Mouse (Mus musculus): ENCODE data around the gene Mpc2.

The Mpc2 gene

DNA sequence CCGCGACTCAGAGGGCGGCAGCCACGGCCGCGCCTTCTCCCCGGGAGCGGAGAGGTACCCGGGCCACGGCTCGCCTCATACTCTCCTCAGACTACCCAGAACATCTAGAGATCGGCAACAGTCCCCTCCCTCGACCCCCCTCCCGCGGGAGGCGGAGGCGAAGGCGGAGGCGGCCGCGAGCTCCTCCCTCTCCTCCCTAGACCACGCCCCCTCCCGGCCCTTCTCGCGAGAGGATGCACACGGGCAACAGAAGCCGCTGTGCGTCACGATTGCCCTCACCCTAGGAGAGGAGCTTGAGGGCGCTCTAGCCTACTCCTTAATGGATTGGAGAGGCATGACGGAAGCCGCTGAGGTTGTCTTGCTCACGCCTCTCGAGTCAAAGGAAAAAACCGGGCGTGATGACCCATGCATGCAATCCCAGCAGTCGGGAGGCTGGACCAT, at the start of gene Mpc2, which contains the start of gene Dcaf6:
Mpc2 (plus strand) TSS at position 278 of the 441 bp plus-strand sequence.
Dcaf6 (minus strand) TSS at position 116 of the 441 bp plus-strand sequence.
- DNase-seq: peak; percentile 99 to 100

DNA sequence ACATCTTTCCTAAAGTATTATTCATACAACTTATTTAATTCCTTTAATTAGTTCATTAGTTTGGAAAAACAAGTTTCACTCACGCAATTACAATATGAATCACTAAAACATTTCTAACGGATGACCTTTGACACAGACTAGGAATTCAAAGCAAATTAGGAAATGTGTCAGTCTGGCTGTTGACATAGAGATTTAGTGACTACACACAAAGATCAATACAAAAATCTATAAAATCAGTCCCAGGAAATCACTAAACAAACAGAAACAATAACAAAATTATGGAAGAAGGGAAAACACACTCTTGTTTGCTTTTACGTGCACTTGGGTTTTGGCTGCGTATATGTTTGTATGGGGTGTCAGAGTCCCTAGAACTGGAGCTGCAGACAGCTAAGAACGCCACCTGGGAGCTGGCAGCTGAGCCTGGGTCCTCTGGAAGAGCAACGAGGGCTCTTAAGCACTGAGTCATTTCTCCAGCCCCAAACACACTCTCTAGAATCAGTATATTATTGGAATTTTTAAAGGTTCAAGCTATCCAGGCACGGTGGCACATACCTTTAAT, 39.0 kb upstream of the Mpc2 start:
- no peak for DNase-seq

DNA sequence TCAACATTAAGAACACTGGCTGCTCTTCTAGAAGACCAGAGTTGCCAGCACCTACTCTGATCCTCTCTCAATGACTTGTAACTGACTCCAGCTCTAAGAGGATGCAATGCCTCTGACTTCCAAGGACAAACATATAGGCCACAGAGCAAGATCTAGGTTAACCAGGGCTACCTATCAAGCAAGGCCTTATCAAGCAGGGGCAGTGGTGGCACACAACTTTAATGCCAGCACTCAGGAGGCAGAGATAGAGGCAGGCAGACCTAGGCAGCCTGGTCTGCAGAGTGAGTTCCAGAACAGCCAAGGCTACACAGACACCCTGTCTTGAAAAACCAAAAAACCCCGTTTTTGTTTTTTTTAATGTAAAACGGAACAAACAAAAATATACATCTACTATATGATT, 34.2 kb upstream of the Mpc2 start:
- no peak for DNase-seq

DNA sequence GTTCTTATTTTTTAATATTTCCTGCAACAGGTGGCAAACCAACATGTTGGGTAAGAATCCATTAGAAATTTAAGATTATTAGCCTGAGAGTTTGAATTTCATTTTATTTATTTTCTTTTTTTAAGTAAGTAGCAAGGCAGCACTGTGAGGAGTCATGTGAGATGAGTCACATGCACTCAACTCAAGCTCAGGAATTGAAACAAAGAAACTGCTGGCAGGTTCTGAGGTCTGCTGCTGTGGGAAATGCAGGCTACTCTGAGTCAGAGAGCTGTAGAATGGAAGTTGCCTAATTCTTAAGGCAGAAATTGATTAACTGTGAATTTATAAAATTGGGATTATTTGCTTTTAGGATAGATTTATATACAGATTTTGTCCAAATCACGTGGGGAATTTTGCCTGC, 27.6 kb upstream of the Mpc2 start:
- no peak for DNase-seq

DNA sequence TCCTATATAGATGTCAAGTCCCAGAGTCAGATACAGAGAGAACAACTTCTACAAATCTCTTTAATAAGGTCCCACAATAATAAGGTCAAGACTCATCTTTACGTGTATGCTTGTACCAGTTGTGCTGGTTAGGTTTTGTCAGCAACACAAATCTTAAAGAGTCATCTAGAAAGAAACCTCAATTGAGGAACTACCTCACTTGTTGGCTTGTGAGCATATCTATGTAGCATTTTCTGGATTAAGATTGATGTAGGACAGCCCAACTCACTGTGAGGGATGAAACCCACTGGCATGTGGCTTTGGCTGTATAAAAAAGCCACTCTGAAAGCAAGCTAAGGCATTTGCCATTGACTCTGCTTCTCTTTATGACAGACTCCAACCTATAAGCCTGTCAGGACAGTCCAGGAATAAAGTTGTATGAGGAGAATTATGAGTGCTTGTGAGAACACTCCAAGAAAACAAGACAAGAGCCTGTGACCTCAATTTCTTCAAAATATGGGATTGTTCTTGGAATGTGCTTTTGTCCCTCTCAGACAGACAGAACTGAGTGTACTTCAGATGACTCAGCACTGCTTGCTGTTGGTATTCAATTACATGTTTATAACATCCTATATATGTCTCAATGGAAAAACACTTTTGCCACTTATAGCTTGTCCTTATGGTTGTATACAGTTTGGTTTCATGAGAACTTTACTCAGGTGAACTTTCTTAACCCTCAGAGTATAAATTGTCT, 22.0 kb upstream of the Mpc2 start:
- no peak for DNase-seq

DNA sequence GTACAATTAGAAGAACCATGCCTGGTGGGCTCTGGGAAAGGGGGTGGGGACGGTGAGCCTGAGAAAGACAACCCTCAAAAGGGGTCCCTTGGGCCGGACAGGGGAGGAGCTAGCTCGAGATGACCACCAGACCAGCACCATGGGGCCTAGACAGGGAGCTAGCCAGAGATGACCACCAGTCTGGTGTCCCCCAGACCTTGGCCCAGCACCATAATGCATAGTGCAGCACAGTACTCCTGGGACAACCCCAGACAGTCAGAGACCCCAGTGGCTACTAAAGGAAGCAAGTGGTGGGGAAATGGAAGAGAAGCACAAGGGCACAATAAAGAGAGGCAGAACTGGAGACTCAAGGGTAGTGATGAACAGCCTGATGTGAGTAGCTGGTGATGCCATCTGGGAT, 19.6 kb upstream of the Mpc2 start:
- no peak for DNase-seq

DNA sequence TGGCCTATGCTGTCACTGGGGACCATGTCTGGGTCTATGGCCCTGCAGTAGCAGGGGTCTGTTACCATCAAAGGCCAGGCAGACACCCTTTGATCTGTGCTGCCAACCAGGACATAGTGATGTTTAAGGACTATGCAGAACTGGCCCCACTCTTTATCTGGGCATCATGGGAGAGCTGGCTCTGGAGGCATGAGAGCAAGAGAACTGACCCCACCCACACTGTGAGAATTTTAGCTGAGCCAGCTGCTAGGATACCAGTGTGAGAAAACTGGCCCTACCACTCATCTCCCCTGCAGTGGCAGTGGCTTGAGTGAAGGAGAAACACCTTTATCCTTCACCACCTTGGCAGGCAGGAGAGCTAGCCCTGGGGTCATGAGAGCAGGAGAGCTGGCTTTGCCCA, 19.2 kb upstream of the Mpc2 start:
- no peak for DNase-seq

DNA sequence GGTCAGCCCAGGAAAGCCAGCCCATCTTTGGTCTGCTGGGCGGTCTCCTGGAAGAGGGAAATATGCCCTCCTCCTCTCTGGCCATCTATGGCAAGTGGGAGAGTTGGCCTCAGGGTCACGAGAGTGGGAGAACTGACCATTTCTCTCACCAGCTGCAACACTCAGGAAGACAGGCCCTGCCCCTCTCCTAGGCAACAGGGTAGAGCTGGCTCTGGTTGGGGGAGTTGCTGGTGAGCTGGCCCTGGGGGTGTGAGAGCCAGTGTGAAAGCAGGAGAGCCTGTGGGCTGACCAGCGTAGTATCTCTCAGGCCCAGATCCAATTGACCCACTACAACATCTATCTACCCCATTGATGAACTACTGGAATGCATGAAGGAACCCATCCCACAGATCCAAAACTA, 18.7 kb upstream of the Mpc2 start:
- DNase-seq: no peak

DNA sequence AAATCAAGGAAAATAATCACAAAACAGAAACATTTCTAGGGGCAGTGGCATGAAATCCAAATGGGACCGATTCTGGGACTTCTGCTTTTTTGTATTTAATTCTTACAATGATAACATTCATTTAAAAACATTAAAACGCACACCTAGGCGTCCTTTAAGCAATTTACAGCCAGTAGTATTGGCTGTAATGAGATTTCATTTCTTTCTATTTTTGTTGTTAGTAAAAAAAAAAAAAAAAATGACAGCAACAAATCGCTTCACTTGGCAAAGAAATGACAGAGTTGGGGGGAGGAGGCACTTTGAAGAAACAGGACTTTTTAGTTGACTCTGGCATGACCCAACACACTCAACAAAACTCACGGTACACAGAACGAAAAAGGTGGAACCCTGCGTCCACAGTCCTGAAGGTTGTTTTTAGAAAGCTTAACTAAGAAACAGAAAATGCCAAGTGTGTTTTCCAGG, 1.4 kb upstream of the Mpc2 start:
- no peak for DNase-seq

DNA sequence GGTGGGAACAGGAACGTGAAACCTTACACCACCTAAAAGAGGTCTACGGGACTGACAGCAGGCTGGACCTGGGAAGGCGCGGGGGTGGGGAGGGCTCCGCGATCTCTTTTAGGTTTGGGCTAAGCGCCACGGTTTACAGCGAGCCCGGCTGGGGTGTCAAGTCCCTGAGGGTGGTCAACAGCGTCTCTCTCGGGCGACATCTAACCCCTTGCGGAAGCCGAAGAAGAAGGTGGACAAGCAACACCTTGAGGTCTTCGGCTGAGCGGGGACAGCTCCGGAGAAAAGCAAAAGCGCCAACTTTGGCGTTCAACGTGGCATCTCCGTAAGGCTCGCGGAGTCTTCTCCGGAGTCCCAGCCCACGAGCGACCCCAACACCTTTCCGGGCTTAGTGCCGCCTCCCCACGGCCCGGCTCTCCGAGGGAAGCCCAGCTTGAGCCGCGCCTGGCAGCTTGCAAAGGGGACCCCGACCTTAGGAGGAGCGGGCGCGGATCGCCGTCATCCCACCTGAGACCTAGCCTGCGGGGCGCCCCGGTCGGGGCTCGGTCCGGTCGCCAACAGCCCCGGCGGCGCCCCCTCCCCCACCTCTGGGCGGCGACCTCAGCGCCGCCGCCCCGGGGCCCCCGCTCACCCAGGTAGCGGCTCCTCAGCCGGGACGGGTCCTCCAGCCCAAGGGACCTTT, 795 bp upstream of the Mpc2 start:
- peak; percentile 62 to 65 for DNase-seq

DNA sequence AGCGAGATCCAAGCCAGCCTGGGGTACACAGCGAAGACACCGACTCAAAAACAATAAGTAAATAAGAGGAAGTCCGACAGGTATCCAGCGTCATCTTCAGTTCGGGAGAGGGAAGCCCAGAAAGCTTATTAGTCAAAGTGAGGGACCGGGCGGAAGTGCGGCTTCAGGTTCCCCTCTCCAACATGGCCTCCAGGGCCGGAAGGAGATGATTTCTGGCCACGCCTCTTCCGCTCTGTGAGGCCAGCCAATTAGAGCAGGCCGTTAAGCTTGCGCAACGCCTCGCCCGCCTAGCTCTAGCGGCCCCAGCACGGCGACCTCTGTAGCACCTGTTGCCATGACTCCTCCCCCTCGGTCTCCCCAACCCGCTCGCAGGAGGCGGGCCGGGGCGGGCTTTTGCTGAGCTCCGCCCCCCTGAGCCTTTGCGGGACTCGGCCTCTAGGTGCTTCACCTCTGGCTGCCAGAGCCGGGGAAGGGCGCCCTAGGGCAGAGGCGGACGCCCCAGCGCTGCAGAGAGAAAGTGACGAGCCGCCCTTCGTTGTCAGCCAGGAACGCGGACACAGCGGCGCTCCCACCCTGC, 452 bp downstream of the Mpc2 start:
- peak; percentile 98 to 99 for DNase-seq

DNA sequence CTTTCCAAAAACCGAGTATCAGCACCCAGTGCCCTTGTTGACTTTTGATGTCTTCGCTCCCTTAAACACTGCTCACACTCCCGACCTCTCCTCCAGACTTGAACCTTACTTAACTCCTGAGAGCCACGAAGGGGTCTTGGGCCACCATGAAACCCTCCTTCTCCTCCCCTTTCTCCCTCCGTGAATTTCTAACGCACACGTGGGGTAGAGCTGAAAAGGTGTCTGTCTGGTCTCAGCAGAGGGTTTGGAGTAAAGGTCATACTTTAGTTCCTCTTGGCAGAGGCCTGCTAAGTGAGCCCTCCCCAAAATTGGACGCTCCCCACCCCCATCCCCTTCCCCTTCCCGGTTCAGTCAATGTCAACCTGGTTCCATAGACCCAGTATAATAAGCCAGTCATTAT, 1.2 kb downstream of the Mpc2 start:
- DNase-seq: no peak

DNA sequence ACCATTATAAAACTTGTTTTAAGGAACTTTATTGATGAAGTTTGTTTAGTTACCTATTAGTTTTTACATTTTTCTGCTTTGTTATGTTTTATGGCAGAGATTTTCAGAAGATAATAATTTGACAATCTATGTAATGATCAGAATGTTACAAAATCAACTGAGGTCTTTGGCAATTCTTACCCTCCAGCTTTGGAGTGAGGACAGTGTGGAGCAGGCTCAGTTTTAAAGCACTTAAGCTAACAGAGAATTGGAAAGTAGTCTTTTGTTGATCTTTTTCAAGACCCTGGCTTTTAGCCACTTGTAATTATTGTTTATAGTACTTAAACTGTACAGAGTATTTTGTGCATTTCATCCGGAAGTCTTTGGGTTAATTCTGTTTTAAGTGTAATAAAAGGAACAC, 2.4 kb downstream of the Mpc2 start:
- DNase-seq: no peak

DNA sequence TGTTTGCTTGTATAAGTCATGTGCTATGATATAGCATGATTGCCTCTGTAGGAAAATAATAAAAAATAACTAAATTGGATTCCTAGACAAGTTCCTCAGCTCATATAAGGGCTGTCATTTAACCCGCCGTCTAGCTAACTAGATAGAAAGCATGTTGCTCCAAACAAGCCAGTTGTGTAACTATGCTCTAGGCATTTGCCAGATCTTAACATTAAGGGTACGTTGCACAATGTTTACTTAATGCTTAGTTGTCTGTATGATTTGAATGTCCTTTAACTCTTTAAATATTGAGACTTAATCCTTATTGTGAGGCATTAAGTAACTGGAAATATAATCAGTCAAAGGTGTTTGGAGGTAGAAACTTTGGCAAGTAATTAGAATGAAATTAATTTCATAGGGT, 4.1 kb downstream of the Mpc2 start:
- DNase-seq: no peak

DNA sequence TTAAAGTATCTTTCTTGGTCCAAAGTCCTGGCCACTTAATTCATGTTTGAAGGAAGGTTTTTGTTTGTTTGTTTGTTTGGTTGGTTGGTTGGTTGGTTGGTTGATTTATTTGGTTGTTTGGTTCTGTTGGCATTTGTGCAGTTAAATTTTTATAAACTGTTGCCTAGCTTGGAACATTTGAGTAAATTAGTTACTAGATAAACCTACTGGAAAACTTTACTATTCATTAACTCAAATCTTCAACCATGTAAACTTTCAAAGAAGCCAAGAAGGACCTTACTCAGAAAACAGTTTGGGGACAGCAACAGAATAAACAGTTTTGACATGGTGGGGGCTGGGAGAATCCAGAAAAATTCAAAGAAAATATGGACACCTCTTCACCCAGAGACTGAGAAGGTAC, 8.5 kb downstream of the Mpc2 start:
- no peak for DNase-seq

DNA sequence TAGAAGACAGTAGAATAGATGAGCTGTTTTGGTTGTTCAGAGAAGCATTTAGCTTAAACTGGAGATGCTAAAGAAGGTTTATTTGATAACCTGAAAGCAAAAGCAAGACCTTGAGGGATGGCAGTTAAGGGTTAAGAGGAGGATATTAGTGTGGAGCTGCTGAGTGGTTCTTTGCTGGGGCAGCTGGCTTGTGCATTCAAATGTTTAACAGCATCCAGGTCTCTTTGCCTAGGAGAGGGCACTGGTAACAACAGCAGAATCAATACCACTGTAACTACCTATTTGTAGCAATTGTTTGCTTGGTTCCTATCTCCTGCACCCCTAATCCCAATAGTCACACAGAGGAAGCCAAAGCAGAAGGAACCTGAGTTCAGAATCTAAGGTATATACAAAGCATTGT, 9.3 kb downstream of the Mpc2 start:
- DNase-seq: no peak

DNA sequence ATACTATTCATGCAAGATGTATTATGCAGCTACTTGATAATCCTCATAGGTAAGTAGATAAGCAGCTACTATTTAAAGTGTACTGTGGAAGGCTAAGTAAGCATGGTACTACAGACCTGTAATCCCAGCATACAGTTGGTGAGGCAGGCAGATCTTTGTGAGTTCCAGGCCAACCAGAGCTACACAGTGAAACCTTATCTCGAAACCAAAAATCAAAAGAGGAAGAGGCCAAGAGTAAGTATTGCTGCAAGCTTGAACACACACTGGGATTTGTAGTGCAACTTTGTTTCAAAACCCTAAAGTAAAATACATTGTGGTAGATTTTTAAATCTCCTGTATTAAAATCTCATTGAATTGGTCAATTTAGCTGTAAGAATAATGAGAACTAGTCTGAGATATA, 11.1 kb downstream of the Mpc2 start:
- no peak for DNase-seq

DNA sequence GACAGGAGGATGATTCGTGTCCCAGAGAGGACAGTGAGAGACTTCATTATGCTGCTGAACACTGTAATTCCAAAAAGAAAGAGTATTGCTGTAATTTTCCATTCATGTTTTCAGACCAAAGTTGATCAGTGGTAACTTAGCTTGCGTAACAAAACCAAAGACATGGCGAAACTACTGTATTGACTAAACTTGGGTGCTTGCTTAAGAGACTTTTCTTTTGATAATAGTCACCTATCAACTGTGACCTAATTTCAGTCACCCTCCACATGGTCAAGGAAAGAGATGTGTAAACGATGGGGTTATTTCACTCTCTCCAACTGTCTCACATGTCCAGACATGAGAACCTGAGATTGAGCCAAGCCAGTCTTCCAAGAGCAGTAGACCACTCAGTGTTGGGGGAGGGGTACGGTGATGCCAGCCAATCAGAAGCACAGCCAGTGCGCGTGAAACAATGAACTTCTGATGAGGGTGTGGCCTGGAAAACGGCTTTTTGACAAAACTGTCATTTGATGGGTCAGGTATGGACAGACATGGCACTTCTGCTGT, 24.3 kb downstream of the Mpc2 start, which contains the start of gene Adcy10:
Adcy10 (plus strand) TSS at position 496 of the 546 bp plus-strand sequence.
- DNase-seq: no peak

DNA sequence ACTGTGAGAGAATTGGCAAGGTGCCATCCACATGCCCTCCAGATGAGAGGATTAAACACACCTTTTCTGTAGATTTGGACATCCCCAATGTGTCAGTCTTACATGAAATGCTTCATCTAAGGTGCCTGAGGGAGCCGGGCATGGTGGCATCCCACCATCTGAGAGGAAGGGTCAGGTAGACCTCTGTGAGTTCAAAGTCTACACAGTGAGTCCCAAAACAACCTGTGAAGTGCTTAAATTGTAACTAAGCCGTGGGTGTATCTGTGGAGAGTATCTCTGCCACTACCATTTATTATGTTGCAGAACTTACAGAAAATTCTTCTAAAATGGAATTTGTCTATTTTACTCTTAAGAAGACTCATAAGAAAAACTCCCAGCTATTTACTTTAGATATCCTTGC, 25.7 kb downstream of the Mpc2 start:
- no peak for DNase-seq

DNA sequence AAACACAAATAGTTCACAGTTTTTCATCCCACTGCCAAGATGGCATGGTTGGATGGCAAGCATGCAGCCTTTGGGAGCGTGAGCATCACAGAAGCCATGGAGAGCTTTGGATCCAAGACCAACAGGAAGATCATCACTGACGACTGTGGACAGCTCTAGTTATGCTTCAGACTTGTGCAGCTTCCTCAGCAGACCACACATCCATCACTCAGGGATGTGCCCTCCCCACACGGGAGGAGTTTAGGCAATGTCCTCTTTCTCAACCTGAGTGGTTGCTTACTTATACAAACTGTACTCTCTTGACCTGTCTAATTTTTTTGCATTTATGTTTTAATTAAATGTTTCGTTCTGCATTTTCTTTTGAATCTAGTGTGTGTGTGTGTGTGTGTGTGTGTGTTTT, 28.8 kb downstream of the Mpc2 start:
- DNase-seq: no peak

DNA sequence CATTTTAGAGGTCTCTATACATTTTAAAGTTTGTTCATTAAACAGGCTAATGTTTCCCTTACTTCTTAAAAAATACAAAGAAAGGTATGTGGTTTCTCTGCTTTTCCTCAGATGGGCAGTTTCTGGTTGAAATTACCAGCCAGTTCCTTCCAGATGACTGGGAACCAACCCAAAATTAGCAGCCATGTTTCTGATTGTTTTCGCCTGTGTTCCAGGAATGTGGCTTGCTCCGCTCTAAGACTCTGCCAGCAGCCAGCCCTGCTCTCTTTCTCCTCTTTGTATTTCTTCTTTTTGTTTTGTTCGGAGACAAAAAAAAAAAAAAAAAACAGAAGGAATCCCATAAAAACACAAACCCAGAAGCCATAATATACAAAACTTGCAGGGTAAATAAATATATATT, 38.4 kb downstream of the Mpc2 start:
- DNase-seq: no peak

DNA sequence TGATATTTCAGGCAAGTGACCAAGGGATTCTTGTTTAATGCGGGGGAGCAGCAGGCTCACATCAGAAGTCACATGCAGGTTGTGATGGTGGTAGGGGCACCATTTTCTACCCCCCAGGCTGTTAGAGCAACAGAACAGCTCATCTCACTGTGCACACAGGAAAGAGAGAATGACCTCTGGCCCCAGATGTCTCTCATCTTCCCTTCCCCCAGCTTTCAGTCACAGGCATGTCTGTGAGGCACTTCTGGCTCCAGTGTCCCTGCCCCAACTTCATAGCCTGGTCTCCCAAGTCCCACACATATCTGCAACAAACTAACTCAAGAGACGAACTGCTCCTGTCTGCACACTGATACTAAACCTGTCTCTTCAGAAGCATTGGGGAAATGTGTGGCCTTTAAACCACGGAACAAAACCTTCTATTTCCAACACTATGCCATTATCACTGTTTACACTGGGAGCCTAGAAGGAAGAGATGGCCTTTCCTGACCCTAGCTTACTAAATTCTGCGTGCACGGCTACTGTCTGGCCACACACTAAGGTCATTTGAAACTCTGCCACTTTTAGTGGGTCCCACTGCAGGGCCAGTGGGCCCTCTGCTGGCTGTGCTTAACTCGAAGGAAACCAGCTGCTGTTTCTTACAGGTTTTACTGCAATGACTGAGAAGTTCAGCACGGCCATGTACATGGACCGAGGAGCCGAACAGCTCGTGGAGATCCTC, 43.0 kb downstream of the Mpc2 start:
- DNase-seq: no peak

DNA sequence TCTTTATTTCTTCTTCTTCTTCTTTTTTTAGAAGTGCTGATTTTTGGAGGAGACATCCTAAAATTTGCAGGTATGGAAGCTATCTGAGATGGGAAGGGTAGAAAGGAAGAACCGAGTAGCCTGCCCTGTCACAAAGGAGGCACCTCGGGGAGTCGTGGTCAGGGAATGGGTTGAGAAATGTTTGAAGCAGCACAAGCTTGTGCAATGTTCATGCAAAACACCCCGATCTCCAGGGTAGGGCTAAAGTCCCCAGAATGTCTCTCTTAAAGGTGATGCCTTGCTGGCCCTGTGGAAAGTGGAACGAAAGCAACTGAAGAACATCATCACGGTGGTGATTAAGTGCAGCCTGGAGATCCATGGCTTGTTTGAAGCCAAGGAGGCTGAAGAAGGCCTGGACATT, 45.9 kb downstream of the Mpc2 start:
- no peak for DNase-seq

Data from cerebellum, postnatal 36 days (tissue).